Mouse (Mus musculus): ENCODE measurements around the gene Clybl.

Gene Clybl

GRCm38 (mm10) chr14:122251346-122251745, 69.8 kb downstream of the Clybl start:
- no peak for DNase-seq

- no peak for DNase-seq
Observed at GRCm38 (mm10) chr14:122255562-122256260, 74.2 kb downstream of the Clybl start.

GRCm38 (mm10) chr14:122256261-122256634, 74.7 kb downstream of the Clybl start:
- DNase-seq: peak; percentile 64

- no peak for DNase-seq
Observed at GRCm38 (mm10) chr14:122258297-122258696, 76.8 kb downstream of the Clybl start.

- DNase-seq: no peak
Observed at GRCm38 (mm10) chr14:122261250-122261649, 79.7 kb downstream of the Clybl start.

GRCm38 (mm10) chr14:122262851-122263659, 81.6 kb downstream of the Clybl start:
- DNase-seq: no peak

- DNase-seq: no peak
Observed at GRCm38 (mm10) chr14:122265214-122265613, 83.7 kb downstream of the Clybl start.

- no peak for DNase-seq
Observed at GRCm38 (mm10) chr14:122267590-122267989, 86.1 kb downstream of the Clybl start.

- no peak for DNase-seq
Observed at GRCm38 (mm10) chr14:122271104-122271746, 89.7 kb downstream of the Clybl start.

- no peak for DNase-seq
Observed at GRCm38 (mm10) chr14:122277142-122277541, 95.6 kb downstream of the Clybl start.

- DNase-seq: no peak
Observed at GRCm38 (mm10) chr14:122279462-122280308, 98.2 kb downstream of the Clybl start.

- DNase-seq: no peak
Observed at GRCm38 (mm10) chr14:122280309-122281071, 99.0 kb downstream of the Clybl start.

- DNase-seq: no peak
Observed at GRCm38 (mm10) chr14:122281072-122281634, 99.6 kb downstream of the Clybl start.

GRCm38 (mm10) chr14:122283959-122284358, 102.5 kb downstream of the Clybl start:
- no peak for DNase-seq

- DNase-seq: no peak
Observed at GRCm38 (mm10) chr14:122296399-122296798, 114.9 kb downstream of the Clybl start.

- DNase-seq: no peak
Observed at GRCm38 (mm10) chr14:122296864-122297263, 115.4 kb downstream of the Clybl start.

- no peak for DNase-seq
Observed at GRCm38 (mm10) chr14:122297386-122298109, 116.0 kb downstream of the Clybl start.

GRCm38 (mm10) chr14:122300261-122300660, 118.8 kb downstream of the Clybl start:
- no peak for DNase-seq

- no peak for DNase-seq
Observed at GRCm38 (mm10) chr14:122303821-122304220, 122.3 kb downstream of the Clybl start.

GRCm38 (mm10) chr14:122305132-122305531, 123.6 kb downstream of the Clybl start:
- DNase-seq: no peak

GRCm38 (mm10) chr14:122312415-122312814, 130.9 kb downstream of the Clybl start:
- DNase-seq: no peak

Data from cerebellum, adult 9-10 months (tissue).